12 mouse cellular contexts compared by ENCODE assay signal in genomic region chr17:44026786-44027185, GRCm38 (mm10). TPM values are rescaled to one million over a fixed set of nuclear protein-coding genes. Genes with fewer than 3 reads are reported as not detected.
DNase-seq lines count a peak whose midpoint lies in the region; ATAC-seq and TF ChIP-seq lines count a peak whose summit lies in the region.
"Had no signal": no experiment of that assay in that cellular context is flagged by ENCODE, and none has a peak within 500 bp of the region (broad histone marks: within the 10 kb centered on the region; RNA-seq: fewer than 3 reads in every experiment).

No protein-coding gene starts in this region.

- no peaks in the 10 kb centered on the region for H3K9me3 ChIP-seq in midbrain, embryonic 14.5 days (ENCODE audit: control insufficient read depth, low read length)
- H3K9me3 ChIP-seq in midbrain, embryonic 10.5 days (replicated peaks) = no peaks in the 10 kb centered on the region
- H3K9me3 ChIP-seq in hindbrain, embryonic 13.5 days = no peaks in the 10 kb centered on the region
- no peaks in the 10 kb centered on the region for H3K9me3 ChIP-seq in liver, postnatal 0 days (ENCODE audit: low read length)

- H3K4me2 ChIP-seq in midbrain, embryonic 14.5 days (ENCODE audit: low read length) = no peak overlapping the region
- H3K4me2 ChIP-seq in hindbrain, embryonic 13.5 days = no peak overlapping the region
- H3K4me2 ChIP-seq in liver, postnatal 0 days (ENCODE audit: low read depth, low read length) = no peak overlapping the region

- TF ChIP-seq CTCF in liver, postnatal 0 days (IDR thresholded peaks at IDR 0.05; ENCODE audit: low read depth) = no peak

- H3K36me3 ChIP-seq in midbrain, embryonic 14.5 days (ENCODE audit: control insufficient read depth, insufficient read depth, low read length) = no peaks in the 10 kb centered on the region
- H3K36me3 ChIP-seq in midbrain, embryonic 10.5 days = no peaks in the 10 kb centered on the region
- 0 out of 2 replicates have a peak, but pooled peaks cover 5% of the 10 kb centered on the region for H3K36me3 ChIP-seq in hindbrain, embryonic 13.5 days
- H3K36me3 ChIP-seq in liver, postnatal 0 days (replicated peaks; ENCODE audit: insufficient read depth, low read length) = no peaks in the 10 kb centered on the region

- H3K27me3 ChIP-seq in midbrain, embryonic 14.5 days (ENCODE audit: control insufficient read depth, insufficient read depth, low read length) = no peaks in the 10 kb centered on the region
- H3K27me3 ChIP-seq in midbrain, embryonic 10.5 days (ENCODE audit: low read depth, poor library complexity, severe bottlenecking) = no peaks in the 10 kb centered on the region
- no peaks in the 10 kb centered on the region for H3K27me3 ChIP-seq in hindbrain, embryonic 13.5 days
- no peaks in the 10 kb centered on the region for H3K27me3 ChIP-seq in liver, postnatal 0 days (ENCODE audit: insufficient read depth, low read length)

- ATAC-seq in midbrain, embryonic 14.5 days (ENCODE audit: low FRiP score, low TSS enrichment) = no peak
- ATAC-seq in hindbrain, embryonic 13.5 days (ENCODE audit: low FRiP score) = no peak
- no peak for ATAC-seq in liver, postnatal 0 days

- peaks cover 14% of the 10 kb centered on the region; the same call in 1 of the 2 replicates for H3K4me1 ChIP-seq in midbrain, embryonic 14.5 days (ENCODE audit: control insufficient read depth, insufficient read depth, low read length)
- H3K4me1 ChIP-seq in midbrain, embryonic 10.5 days = peaks cover 13% of the 10 kb centered on the region
- H3K4me1 ChIP-seq in hindbrain, embryonic 13.5 days (replicated peaks) = peaks cover 31% of the 10 kb centered on the region
- no peaks in the 10 kb centered on the region for H3K4me1 ChIP-seq in liver, postnatal 0 days (ENCODE audit: insufficient read depth)

- DNase-seq in heart, adult 18-20 months = peak; percentile 20 to 30
- no peak for DNase-seq in heart, adult 11 months
- DNase-seq in midbrain, embryonic 14.5 days = peak; percentile 24
- DNase-seq in midbrain, embryonic 10.5 days (ENCODE audit: low spot score) = no peak
- peak; percentile 32 for DNase-seq in skeletal muscle tissue, adult 2 months (ENCODE audit: low read depth, low spot score)
- DNase-seq in frontal cortex, postnatal 36 days (ENCODE audit: low spot score in 2 of 2) = no peak
- DNase-seq in liver, postnatal 0 days = no peak
- DNase-seq: cerebellum, postnatal 36 days; gastrocnemius, postnatal 14 days had no signal

- peak overlapping the region; percentile 74 for H3K27ac ChIP-seq in midbrain, embryonic 14.5 days (replicated peaks; ENCODE audit: low read depth, low read length)
- H3K27ac ChIP-seq in midbrain, embryonic 10.5 days (replicated peaks) = no peak overlapping the region
- peak overlapping the region; percentile 86 for H3K27ac ChIP-seq in hindbrain, embryonic 13.5 days
- no peak overlapping the region for H3K27ac ChIP-seq in liver, postnatal 0 days (ENCODE audit: low read depth)
- H3K27ac ChIP-seq: stomach, postnatal 0 days had no signal

- TF ChIP-seq EP300 in liver, postnatal 0 days (IDR thresholded peaks at IDR 0.05; ENCODE audit: low read depth) = no peak

- no peak overlapping the region for H3K9ac ChIP-seq in midbrain, embryonic 14.5 days (replicated peaks; ENCODE audit: low read length)
- 0 out of 2 replicates have a peak overlapping the region, but pooled peaks have one; percentile 15 for H3K9ac ChIP-seq in hindbrain, embryonic 13.5 days
- H3K9ac ChIP-seq in liver, postnatal 0 days (replicated peaks) = no peak overlapping the region

- H3K4me3 ChIP-seq in midbrain, embryonic 14.5 days (replicated peaks; ENCODE audit: low read depth, low read length) = no peak overlapping the region
- no peak overlapping the region for H3K4me3 ChIP-seq in midbrain, embryonic 10.5 days
- no peak overlapping the region for H3K4me3 ChIP-seq in hindbrain, embryonic 13.5 days
- no peak overlapping the region for H3K4me3 ChIP-seq in liver, postnatal 0 days (ENCODE audit: low read depth, low read length)
- H3K4me3 ChIP-seq: erythroblast, embryonic 14.5 days had no signal

RNA-seq across cellular contexts. Expression of gene Enpp5, which starts 51.8 kb away (rescaled TPM):
- total RNA-seq in heart, adult 18-20 months (2021) = 10 to 100 TPM; 15.6 to 17.7 TPM
- polyA plus RNA-seq in midbrain, embryonic 14.5 days (2014; fragmentation: Nextera tagmentation; extraction: Ambion mirVana) = 80.2 and 82.7 TPM in 2 replicates
- 7.0 and 13.0 TPM in 2 replicates for polyA plus RNA-seq in midbrain, embryonic 10.5 days (2016; fragmentation: Nextera tagmentation; extraction: Ambion mirVana)
- polyA plus RNA-seq in hindbrain, embryonic 13.5 days (2015; fragmentation: Nextera tagmentation; extraction: Ambion mirVana) = 79.3 and 83.6 TPM in 2 replicates
- 7.0 and 7.7 TPM in 2 replicates for polyA plus RNA-seq in liver, postnatal 0 days (2015; fragmentation: Nextera tagmentation; extraction: Ambion mirVana)

Comparison
In these comparisons a context has a peak if more than half of its experiments do, and no peak if none do; other contexts are left out.
1. DNase-seq: peak in heart, adult 18-20 months (2 of 2), midbrain, embryonic 14.5 days (single experiment) and skeletal muscle tissue, adult 2 months (single experiment); none in heart, adult 11 months (single experiment), midbrain, embryonic 10.5 days (single experiment), frontal cortex, postnatal 36 days (0 of 2) and liver, postnatal 0 days (single experiment).
2. H3K27ac ChIP-seq: peak in midbrain, embryonic 14.5 days (single experiment) and hindbrain, embryonic 13.5 days (single experiment); none in midbrain, embryonic 10.5 days (single experiment) and liver, postnatal 0 days (single experiment).